Mouse (Mus musculus) embryonic facial prominence, embryonic 15.5 days (tissue): Measurements from ENCODE around the gene Wdr19. TPM values are rescaled to one million over a fixed set of nuclear protein-coding genes. Genes with fewer than 3 reads are reported as not detected.
A peak's percentile ranks its signal among the peaks of the same experiment; 100 is the strongest.
"Not testable (repeated sequence)": the region's sequence is repeated elsewhere in the genome, so short reads cannot be mapped to it uniquely, and the experiment has no call there.

Source experiments
- ATAC-seq: fragments of 200-750 bp; cut with Nextera tagmentation; 2 replicates; pipeline ENCODE4 v1.8.0; 2017; ENCODE audit warnings: low read depth, moderate TSS enrichment; ENCODE audit not compliant: insufficient number of reproducible peaks, low FRiP score, low TSS enrichment
- H3K27ac ChIP-seq: fragments of 300-500 bp; sonication (generic); replicated peaks from 2 replicates; pipeline ENCODE4 v1.5.1; 2015; ENCODE audit warnings: mild to moderate bottlenecking, inconsistent platforms
- H3K27me3 ChIP-seq: fragments of 300-500 bp; sonication (generic); 2 replicates; pipeline ENCODE4 v1.6.1; 2015; ENCODE audit warnings: inconsistent platforms
- H3K36me3 ChIP-seq: fragments of 300-500 bp; sonication (generic); 2 replicates; pipeline ENCODE4 v1.6.1; 2015; ENCODE audit warnings: mild to moderate bottlenecking, inconsistent platforms
- H3K4me1 ChIP-seq: fragments of 300-500 bp; sonication (generic); 2 replicates; pipeline ENCODE4 v1.6.1; 2015; ENCODE audit warnings: inconsistent platforms
- H3K4me2 ChIP-seq: fragments of 300-500 bp; sonication (generic); replicated peaks from 2 replicates; pipeline ENCODE4 v1.6.1; 2015; ENCODE audit warnings: mild to moderate bottlenecking, inconsistent platforms
- H3K4me3 ChIP-seq: fragments of 300-500 bp; sonication (generic); replicated peaks from 2 replicates; pipeline ENCODE4 v1.5.1; 2015; ENCODE audit warnings: mild to moderate bottlenecking, inconsistent platforms
- H3K9ac ChIP-seq: fragments of 300-500 bp; sonication (generic); 2 replicates; pipeline ENCODE4 v1.6.1; 2015; ENCODE audit warnings: inconsistent platforms
- H3K9me3 ChIP-seq: fragments of 300-500 bp; sonication (generic); replicated peaks from 2 replicates; pipeline ENCODE4 v1.6.1; 2016; ENCODE audit warnings: inconsistent platforms
- WGBS: fragments of 180-500 bp; shearing (Covaris S2); methylation state at CpG from one replicate; pipeline ENCODE4 v1.1.7; 2015; 5-methylcytosine and 5-hydroxymethylcytosine counted together
- polyA plus RNA-seq: library from polyadenylated mRNA; unstranded; fragments of >200 nt; fragmentation: Nextera tagmentation; extraction: Ambion mirVana; gene quantifications from 2 replicates; pipeline ENCODE4 v1.2.1, GENCODE M21; 2015

Wdr19 gene
- polyA plus RNA-seq, 1 experiment from 2014 or later = 12.6 TPM

DNA sequence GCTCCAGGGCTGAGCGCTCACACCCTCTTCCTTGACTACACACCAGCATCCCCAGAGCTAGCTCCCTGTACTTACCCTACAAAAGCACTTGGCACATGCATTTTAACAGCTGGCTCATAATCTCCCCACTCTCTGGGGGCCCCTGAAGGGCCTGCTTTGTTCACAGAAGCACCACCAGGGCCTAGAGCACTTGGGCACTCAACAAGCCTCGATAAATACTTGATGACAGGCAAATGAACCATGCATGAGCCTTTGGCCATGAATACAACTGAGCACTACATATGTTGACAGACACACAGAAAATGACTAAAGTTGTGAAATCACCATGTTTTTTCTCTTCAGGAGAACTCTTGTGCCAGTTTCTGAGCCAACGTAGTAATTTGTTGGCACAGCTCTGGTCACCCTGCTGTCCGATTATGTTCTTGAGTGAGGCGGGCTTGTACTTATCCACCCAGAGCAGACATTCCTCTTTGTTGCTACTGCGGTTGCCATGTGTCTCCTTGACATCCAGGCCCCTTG lies 79.7 kb downstream of the Wdr19 start:
- no peak overlapping the region for H3K27ac ChIP-seq

GRCm38 (mm10) chr5:65281216-65281615 lies 81.7 kb downstream of the Wdr19 start:
- H3K4me3 ChIP-seq = no peak overlapping the region
- no peak for ATAC-seq
- WGBS = 93% methylated on average over 3 of the region's 3 CpGs

More for the DNA sequence above, 79.7 kb downstream of the Wdr19 start:
- Histone ChIP-seq H3K4me3 (no peak overlapping the region), H3K27me3 (no peaks in the 10 kb centered on the region), H3K9me3 (no peaks in the 10 kb centered on the region), H3K36me3 (peaks cover 55% of the 10 kb centered on the region), H3K4me1 (no peaks in the 10 kb centered on the region), H3K9ac (no peak overlapping the region), H3K4me2 (no peak overlapping the region)
- WGBS = 80% methylated on average over 6 of the region's 6 CpGs
- ATAC-seq = peak; percentile 51; the same call in 1 of the 2 replicates

DNA sequence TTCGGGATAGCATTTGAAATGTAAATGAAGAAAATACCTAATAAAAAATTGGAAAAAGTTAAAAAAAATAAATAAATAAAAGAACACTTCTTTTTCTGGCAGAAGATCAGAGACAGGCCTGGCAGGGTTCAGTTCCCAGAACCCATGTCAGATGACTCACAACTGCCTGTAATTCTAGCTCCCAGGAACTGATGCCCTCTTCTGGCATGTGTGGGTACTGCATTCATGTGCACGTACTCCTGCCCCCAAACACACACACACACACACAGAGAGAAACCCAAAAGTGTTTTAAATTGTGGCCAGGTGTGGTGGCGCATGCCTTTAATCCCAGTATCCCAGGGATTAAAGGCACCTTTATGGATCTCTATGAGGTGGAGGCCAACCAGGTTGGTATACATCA lies 84.7 kb downstream of the Wdr19 start:
- H3K4me3 ChIP-seq = no peak overlapping the region
- 98% methylated on average over 3 of the region's 3 CpGs for WGBS
- no peak for ATAC-seq
- H3K4me2 ChIP-seq = no peak overlapping the region
- H3K9me3 ChIP-seq = no peaks in the 10 kb centered on the region
- H3K4me1 ChIP-seq = no peaks in the 10 kb centered on the region
- H3K36me3 ChIP-seq = peaks cover 59% of the 10 kb centered on the region
- H3K27me3 ChIP-seq = no peaks in the 10 kb centered on the region
- no peak overlapping the region for H3K9ac ChIP-seq
- no peak overlapping the region for H3K27ac ChIP-seq

More at GRCm38 (mm10) chr5:65281216-65281615, 81.7 kb downstream of the Wdr19 start:
- H3K4me1 ChIP-seq = no peaks in the 10 kb centered on the region
- H3K9ac ChIP-seq = no peak overlapping the region
- H3K27ac ChIP-seq = no peak overlapping the region
- H3K27me3 ChIP-seq = no peaks in the 10 kb centered on the region
- H3K4me2 ChIP-seq = no peak overlapping the region
- peaks cover 61% of the 10 kb centered on the region for H3K36me3 ChIP-seq
- no peaks in the 10 kb centered on the region for H3K9me3 ChIP-seq

DNA sequence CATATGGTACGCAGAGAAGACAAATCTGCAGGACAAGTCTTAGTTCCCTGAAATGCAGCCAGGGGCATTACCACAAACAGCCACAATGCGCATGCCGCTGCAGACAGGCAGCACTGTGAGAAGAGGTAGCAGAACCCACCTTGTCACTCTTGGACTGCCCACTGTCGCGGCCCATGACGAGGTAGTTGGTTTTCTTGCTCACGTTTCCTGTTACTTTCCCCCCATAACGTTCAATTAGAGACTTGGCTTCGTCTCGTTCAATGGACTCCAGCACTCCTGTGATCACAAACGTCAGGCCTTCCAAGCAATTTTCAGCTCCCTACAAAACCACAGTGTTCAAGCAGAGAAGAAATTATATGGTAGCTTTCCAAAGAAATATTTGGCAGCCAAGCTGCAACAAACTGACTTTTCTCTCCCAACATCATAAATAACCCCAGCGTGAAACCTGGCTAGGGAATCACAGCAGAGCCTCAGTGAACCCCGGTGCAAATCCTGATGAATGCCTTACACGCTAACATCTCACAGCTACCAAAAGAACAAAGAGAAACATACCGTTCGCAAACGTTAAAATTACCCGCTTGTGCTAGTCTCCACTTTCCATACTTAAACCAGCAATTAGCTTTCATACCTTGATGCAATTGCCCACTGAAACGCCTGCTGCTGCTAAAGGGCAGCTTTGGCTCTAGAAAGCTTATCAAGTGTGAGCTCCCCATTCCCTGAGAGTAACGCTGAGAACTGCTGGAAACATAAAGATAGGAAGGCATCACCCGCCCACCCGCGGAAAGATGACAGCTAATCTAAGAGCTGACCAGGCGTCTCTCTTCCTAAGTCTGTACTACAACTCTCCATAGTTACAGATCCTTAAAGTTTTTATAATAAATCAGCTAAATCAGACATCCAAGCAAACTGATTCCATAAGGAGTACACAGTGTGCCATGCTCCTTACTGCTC lies 88.5 kb downstream of the Wdr19 start:
- Histone ChIP-seq H3K27ac (no peak overlapping the region), H3K4me1 (no peaks in the 10 kb centered on the region), H3K4me3 (no peak overlapping the region), H3K36me3 (peaks cover 69% of the 10 kb centered on the region), H3K27me3 (no peaks in the 10 kb centered on the region), H3K9ac (no peak overlapping the region), H3K9me3 (no peaks in the 10 kb centered on the region), H3K4me2 (no peak overlapping the region)
- ATAC-seq = no peak
- WGBS = 79% methylated on average over 24 of the region's 24 CpGs

DNA sequence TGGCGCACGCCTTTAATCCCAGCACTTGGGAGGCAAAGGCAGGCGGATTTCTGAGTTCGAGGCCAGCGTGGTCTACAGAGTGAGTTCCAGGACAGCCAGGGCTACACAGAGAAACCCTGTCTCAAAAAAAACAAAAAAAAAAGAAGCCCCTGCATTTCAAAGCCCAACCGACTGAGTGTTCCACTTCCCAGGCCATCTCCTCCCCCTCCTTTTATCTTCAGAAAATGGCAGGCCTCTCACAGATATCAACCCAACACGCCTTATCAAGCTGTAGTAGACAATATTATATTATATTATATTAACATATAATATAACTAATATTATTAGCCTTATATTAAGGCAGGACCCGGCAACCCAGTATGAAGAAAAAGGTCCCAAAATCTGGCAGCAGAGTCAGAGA lies 89.5 kb downstream of the Wdr19 start:
- H3K4me2 ChIP-seq, H3K4me1 ChIP-seq, ATAC-seq, H3K4me3 ChIP-seq, H3K9me3 ChIP-seq, H3K27me3 ChIP-seq, H3K27ac ChIP-seq, H3K9ac ChIP-seq: not testable (repeated sequence)
- 88% methylated on average over 8 of the region's 8 CpGs for WGBS
- peaks cover 74% of the 10 kb centered on the region for H3K36me3 ChIP-seq

DNA sequence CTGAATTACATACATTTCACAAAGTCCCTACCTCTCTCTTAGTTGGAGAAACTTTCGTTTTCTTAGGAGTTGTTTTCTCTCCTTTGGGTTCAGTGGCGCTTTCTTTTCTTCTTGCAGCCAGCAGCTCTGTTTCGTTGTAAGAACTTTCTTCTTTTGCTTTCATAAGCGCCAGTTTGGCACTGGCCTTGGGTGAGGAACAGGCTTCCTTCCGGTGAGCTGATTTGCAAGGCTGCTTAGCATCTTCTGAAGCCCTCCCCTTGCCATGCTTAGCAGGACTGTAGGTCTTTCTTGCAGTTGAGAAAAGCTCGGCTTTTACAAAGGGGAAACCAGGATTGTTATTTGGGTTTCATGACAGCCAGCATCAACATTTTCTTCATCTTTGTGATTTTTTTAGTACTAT lies 94.1 kb downstream of the Wdr19 start:
- Histone ChIP-seq H3K36me3 (peaks cover 59% of the 10 kb centered on the region), H3K27me3 (no peaks in the 10 kb centered on the region), H3K4me2 (no peak overlapping the region), H3K9ac (no peak overlapping the region), H3K4me3 (no peak overlapping the region), H3K9me3 (no peaks in the 10 kb centered on the region), H3K27ac (no peak overlapping the region), H3K4me1 (no peaks in the 10 kb centered on the region)
- ATAC-seq = no peak
- WGBS = 89% methylated on average over 6 of the region's 6 CpGs

DNA sequence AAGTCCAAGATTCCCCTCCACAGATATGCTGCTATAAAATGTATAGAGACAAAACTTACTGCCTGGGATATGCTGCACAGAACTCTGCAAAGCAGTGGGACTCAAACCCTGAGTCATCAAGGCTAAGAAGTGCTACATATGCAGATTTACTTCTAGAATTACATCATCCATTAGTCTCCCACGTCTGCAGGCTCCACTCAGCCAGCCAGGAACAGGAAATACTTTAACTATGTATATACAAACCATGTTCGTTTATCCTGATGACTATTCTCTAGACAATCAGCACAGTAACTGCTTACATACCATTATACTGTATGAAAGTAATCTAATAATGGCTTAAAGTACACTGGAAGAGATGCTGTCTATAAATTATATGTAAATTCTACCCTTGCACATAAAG lies 94.8 kb downstream of the Wdr19 start:
- 46% methylated on average over 2 of the region's 2 CpGs for WGBS
- Histone ChIP-seq H3K36me3 (peaks cover 55% of the 10 kb centered on the region), H3K27me3 (no peaks in the 10 kb centered on the region), H3K4me2 (no peak overlapping the region), H3K9me3 (no peaks in the 10 kb centered on the region), H3K9ac (no peak overlapping the region), H3K4me1 (no peaks in the 10 kb centered on the region), H3K27ac (no peak overlapping the region), H3K4me3 (no peak overlapping the region)
- no peak for ATAC-seq

- H3K27ac ChIP-seq = no peak overlapping the region
- no peaks in the 10 kb centered on the region for H3K27me3 ChIP-seq
- no peak overlapping the region for H3K9ac ChIP-seq
- H3K4me3 ChIP-seq = no peak overlapping the region
- 87% methylated on average over 7 of the region's 7 CpGs for WGBS
- no peaks in the 10 kb centered on the region for H3K9me3 ChIP-seq
- no peaks in the 10 kb centered on the region for H3K4me1 ChIP-seq
- H3K36me3 ChIP-seq = peaks cover 37% of the 10 kb centered on the region
- H3K4me2 ChIP-seq = no peak overlapping the region
- no peak for ATAC-seq
Measured at GRCm38 (mm10) chr5:65298167-65298950, 98.9 kb downstream of the Wdr19 start.

- not testable (repeated sequence) for H3K4me1 ChIP-seq, H3K27me3 ChIP-seq, H3K27ac ChIP-seq, H3K4me3 ChIP-seq, H3K4me2 ChIP-seq, H3K9ac ChIP-seq, ATAC-seq, H3K9me3 ChIP-seq
- peaks cover 38% of the 10 kb centered on the region for H3K36me3 ChIP-seq
- 92% methylated on average over 1 of the region's 1 CpGs for WGBS
Measured at GRCm38 (mm10) chr5:65299623-65300022, 100.1 kb downstream of the Wdr19 start.

GRCm38 (mm10) chr5:65300121-65300520 lies 100.6 kb downstream of the Wdr19 start:
- WGBS = 90% methylated on average over 9 of the region's 9 CpGs

DNA sequence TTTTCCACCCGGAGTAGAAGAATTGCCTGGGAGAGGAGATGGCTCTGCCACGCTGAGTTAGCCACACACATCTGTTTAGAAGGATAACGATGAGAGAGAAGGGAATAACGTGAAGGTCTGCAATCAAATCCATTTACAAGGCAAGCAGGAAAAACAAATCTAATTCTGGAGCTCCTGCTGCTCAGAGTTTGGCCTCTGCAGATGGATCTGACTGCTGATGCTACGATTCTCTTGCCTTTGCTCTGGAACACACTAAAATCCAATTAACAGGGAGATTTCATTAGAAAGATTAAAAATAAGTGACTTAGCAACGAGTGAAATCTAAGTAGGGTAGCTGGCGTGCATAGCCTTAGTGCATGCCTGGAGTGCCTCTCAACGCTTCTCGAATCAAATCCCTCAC lies 106.0 kb downstream of the Wdr19 start:
- Histone ChIP-seq H3K9me3 (no peaks in the 10 kb centered on the region), H3K4me1 (no peaks in the 10 kb centered on the region), H3K27ac (no peak overlapping the region), H3K27me3 (no peaks in the 10 kb centered on the region), H3K36me3 (peaks cover 24% of the 10 kb centered on the region), H3K9ac (no peak overlapping the region), H3K4me2 (no peak overlapping the region), H3K4me3 (no peak overlapping the region)
- no peak for ATAC-seq
- 77% methylated on average over 9 of the region's 9 CpGs for WGBS

More at GRCm38 (mm10) chr5:65300121-65300520, 100.6 kb downstream of the Wdr19 start:
- Histone ChIP-seq H3K4me3 (no peak overlapping the region), H3K9me3 (no peaks in the 10 kb centered on the region), H3K9ac (no peak overlapping the region), H3K4me2 (no peak overlapping the region), H3K27me3 (no peaks in the 10 kb centered on the region), H3K36me3 (peaks cover 35% of the 10 kb centered on the region), H3K4me1 (no peaks in the 10 kb centered on the region), H3K27ac (no peak overlapping the region)
- ATAC-seq = no peak
